Mouse (Mus musculus): Measurements from ENCODE around the gene Gm9964. TPM values are rescaled to one million over a fixed set of nuclear protein-coding genes. Genes with fewer than 3 reads are reported as not detected.

Gene Gm9964
- total RNA-seq, 2 experiments from 2014 or later, result not detected

DNA sequence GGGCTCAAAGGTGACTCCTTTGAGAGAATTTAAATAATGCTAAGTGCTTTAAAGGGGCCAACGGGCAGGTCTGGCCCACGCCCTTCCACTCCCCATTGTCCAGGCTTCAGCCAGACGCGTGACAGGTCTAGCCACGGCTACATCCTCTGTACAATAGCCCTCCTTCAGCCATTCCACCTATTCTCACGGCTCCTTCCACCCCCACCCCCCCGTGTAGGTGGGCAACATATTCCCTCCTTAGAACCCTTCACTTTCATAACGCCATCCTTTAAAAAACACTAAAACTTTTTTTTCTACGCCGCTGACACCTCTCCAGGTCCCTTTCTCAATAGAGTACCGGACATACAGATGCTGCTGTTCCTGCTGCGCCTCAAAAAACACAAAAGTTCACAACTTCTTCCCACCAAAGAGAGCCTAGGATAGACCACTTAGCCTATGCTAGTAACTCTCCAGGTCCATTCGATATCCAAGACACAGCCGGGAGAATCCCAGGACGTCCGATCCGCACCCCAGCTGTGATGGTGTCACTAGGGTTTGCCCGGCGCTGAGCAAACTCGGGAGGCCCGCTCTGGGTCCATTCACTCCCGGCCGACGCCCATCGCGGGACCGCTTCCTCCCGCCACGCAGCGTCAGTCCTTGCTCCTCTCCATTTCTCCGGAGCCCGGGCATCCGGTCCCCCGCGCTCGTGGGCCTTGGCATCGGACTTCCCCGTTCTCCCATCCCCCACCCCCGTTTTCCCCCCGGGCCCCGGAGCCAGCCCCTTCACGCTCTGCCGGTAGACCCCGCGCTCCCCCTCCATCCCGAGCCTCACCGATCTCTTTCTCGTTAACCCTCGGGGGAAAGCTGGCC, 42.9 kb downstream of the Gm9964 start:
- peak; percentile 66 for DNase-seq

DNA sequence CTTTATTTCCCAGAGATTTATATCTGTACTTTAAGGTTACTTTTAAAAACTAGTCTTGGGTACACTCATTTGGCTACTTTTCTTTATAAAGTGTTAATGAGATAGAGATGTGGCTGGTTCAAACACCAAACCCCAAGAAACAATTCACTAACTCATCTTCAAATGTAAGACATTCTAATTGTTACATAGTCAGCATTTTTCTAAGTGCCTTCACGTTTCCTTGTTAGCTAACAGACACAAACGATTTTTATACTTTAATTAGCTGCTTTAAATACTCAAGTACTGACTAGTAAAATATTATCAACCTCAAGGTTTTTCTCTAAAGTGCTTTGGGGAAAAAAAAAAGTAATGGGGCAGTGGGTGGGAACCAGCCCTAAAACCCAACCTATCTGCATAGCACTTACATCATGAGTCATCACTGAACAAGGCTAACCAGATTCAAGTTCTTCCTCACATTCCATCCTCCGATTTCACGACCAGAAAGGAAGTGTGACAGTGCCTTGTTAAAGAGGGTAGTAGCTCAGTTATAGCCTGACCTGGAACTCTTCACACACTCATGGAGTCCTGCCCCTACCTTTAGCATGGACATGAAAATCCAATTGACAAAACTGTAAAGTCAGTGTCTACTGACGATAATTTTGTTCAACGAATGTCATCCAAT, 43.7 kb downstream of the Gm9964 start:
- DNase-seq, result no peak

Other genes with a start within 250 kb of the Gm9964 start
- gene Ksr1, start 150.5 kb downstream of the Gm9964 start, total RNA-seq (2021), result 100 to 1,000 TPM; 103 to 118 TPM
- 10 to 100 TPM; 32.1 to 44.6 TPM for gene Wsb1, start 42.2 kb downstream of the Gm9964 start, total RNA-seq (2021)
- gene Nf1, start 42.8 kb upstream of the Gm9964 start, total RNA-seq (2021), result 10 to 100 TPM; 29.7 to 36.9 TPM
- under 1 TPM; 0.09 to 0.11 TPM for gene Omg, start 207.2 kb upstream of the Gm9964 start, total RNA-seq (2021)
- gene Evi2b, start 226.9 kb upstream of the Gm9964 start, total RNA-seq (2021), result 1 to 10 TPM in 1 of 2 experiments, under 1 TPM in 1; 0.87 to 2.2 TPM
- gene Evi2, start 233.7 kb upstream of the Gm9964 start, total RNA-seq (2021), result under 1 TPM in 1 of 2 experiments, not detected in 1; 0.20 TPM
- 1 to 10 TPM; 2.4 to 4.3 TPM for gene Evi2a, start 233.7 kb upstream of the Gm9964 start, total RNA-seq (2021)

Data from gastrocnemius, postnatal 10 days (tissue).